Mouse (Mus musculus): ENCODE measurements around the gene Slc39a2.

- no peak for TF ChIP-seq TAL1 (IDR thresholded peaks at IDR 0.05; ENCODE audit: low read length)
- TF ChIP-seq GATA1 (IDR thresholded peaks at IDR 0.05; ENCODE audit: low read length): no peak
Observed at GRCm38 (mm10) chr14:51941577-51941976, 48.9 kb downstream of the Slc39a2 start.

All from erythroblast, embryonic 14.5 days (primary cell).